Mouse (Mus musculus): ENCODE data around the gene Abcc6. TPM values are rescaled to one million over a fixed set of nuclear protein-coding genes. Genes with fewer than 3 reads are reported as not detected.

The Abcc6 gene
- polyA plus RNA-seq, 1 experiment from 2014 or later: 0.87 TPM

Other genes starting within 250 kb of the Abcc6 start
- 1.3 and 1.8 TPM in 2 replicates for gene Lmtk3, start 246.6 kb downstream of the Abcc6 start, polyA plus RNA-seq (2015; fragmentation: Nextera tagmentation; extraction: Ambion mirVana)
- gene Sult2b1, start 245.6 kb downstream of the Abcc6 start, polyA plus RNA-seq (2015; fragmentation: Nextera tagmentation; extraction: Ambion mirVana): 1.9 and 2.5 TPM in 2 replicates
- gene Cyth2, start 215.7 kb downstream of the Abcc6 start, polyA plus RNA-seq (2015; fragmentation: Nextera tagmentation; extraction: Ambion mirVana): 125 and 126 TPM in 2 replicates
- gene Kcnj14, start 205.5 kb downstream of the Abcc6 start, polyA plus RNA-seq (2015; fragmentation: Nextera tagmentation; extraction: Ambion mirVana): 1.9 TPM in 2 replicates
- 87.4 and 87.9 TPM in 2 replicates for gene Grwd1, start 199.4 kb downstream of the Abcc6 start, polyA plus RNA-seq (2015; fragmentation: Nextera tagmentation; extraction: Ambion mirVana)
- 96.4 and 97.3 TPM in 2 replicates for gene Kdelr1, start 157.5 kb downstream of the Abcc6 start, polyA plus RNA-seq (2015; fragmentation: Nextera tagmentation; extraction: Ambion mirVana)
- gene Grin2d, start 151.9 kb downstream of the Abcc6 start, polyA plus RNA-seq (2015; fragmentation: Nextera tagmentation; extraction: Ambion mirVana): 0.19 and 0.25 TPM in 2 replicates
- gene Syngr4, start 133.6 kb downstream of the Abcc6 start, polyA plus RNA-seq (2015; fragmentation: Nextera tagmentation; extraction: Ambion mirVana): 1.5 and 1.8 TPM in 2 replicates
- 7.1 and 8.4 TPM in 2 replicates for gene Tmem143, start 133.4 kb downstream of the Abcc6 start, polyA plus RNA-seq (2015; fragmentation: Nextera tagmentation; extraction: Ambion mirVana)
- gene Emp3, start 108.9 kb downstream of the Abcc6 start, polyA plus RNA-seq (2015; fragmentation: Nextera tagmentation; extraction: Ambion mirVana): 187 and 216 TPM in 2 replicates
- gene Ccdc114, start 106.2 kb downstream of the Abcc6 start, polyA plus RNA-seq (2015; fragmentation: Nextera tagmentation; extraction: Ambion mirVana): 11.7 and 11.8 TPM in 2 replicates
- gene Nomo1, start 3.4 kb upstream of the Abcc6 start, polyA plus RNA-seq (2015; fragmentation: Nextera tagmentation; extraction: Ambion mirVana): 43.3 and 44.4 TPM in 2 replicates
- gene Kcnj11, start 70.5 kb upstream of the Abcc6 start, polyA plus RNA-seq (2015; fragmentation: Nextera tagmentation; extraction: Ambion mirVana): 0.14 and 0.28 TPM in 2 replicates
- 2.6 and 3.5 TPM in 2 replicates for gene Abcc8, start 149.7 kb upstream of the Abcc6 start, polyA plus RNA-seq (2015; fragmentation: Nextera tagmentation; extraction: Ambion mirVana)
- 23.9 and 26.1 TPM in 2 replicates for gene Ush1c, start 208.2 kb upstream of the Abcc6 start, polyA plus RNA-seq (2015; fragmentation: Nextera tagmentation; extraction: Ambion mirVana)
- 0.05 and 0.08 TPM in 2 replicates for gene Otog, start 210.7 kb upstream of the Abcc6 start, polyA plus RNA-seq (2015; fragmentation: Nextera tagmentation; extraction: Ambion mirVana)